Mouse (Mus musculus) CD4-positive naive resting alpha-beta T cell, adult 76 days (primary cell): ENCODE results near the gene Rbmy. TPM values are rescaled to one million over a fixed set of nuclear protein-coding genes. Genes with fewer than 3 reads are reported as not detected.

Experiments
- total RNA-seq: library from RNA; stranded (reverse); gene quantifications from one replicate; pipeline ENCODE4 v1.2.4, GENCODE M21; 2023

Rbmy gene
- total RNA-seq = not detected

DNA sequence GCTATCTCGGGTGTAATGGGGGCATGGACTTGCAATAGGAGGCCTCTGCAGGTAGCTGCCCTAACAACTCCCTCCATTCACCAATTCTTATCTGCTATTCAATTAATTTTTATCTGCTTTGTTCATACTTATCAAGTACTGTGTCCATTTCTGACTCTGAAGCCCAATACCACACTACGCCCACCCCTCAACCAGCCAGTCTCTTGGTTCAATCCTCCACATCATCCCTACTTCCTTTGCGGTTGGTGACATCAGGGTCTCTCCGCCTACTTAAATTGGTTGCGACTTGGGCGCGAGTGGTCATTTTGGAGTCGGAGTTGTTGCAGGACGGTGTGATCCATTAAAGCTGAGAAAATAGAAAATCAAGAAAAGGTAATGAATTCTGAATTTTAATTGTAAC is at the start of gene Rbmy, which contains the start of gene Gm10256:
Gene Rbmy, plus strand, starts transcription at position 301 of the 400 bp plus-strand sequence.
Gene Gm10256, plus strand, starts transcription at position 320 of the 400 bp plus-strand sequence.

GRCm38 (mm10) chrY:2796105-2796504 is 34.4 kb upstream of the Rbmy start, which contains the start of gene Gm4064:
TSS of gene Gm4064 (minus strand) at chrY:2796205.

Other genes starting within 250 kb of the Rbmy start
- gene H2al2c, start 231.6 kb upstream of the Rbmy start, total RNA-seq = not detected
- not detected for gene Sry, start 167.0 kb upstream of the Rbmy start, total RNA-seq
- gene H2al2b, start 110.0 kb upstream of the Rbmy start, total RNA-seq = not detected
- gene Gm4064, start 34.5 kb upstream of the Rbmy start, total RNA-seq = not detected
- gene Gm10256, start within 50 bp of the Rbmy start, total RNA-seq = not detected
- gene Gm10352, start 70.3 kb downstream of the Rbmy start, total RNA-seq = not detected
- not detected for gene Gm29289, start 101.9 kb downstream of the Rbmy start, total RNA-seq